Mouse (Mus musculus): ENCODE data around the gene Elfn2.

The Elfn2 gene

DNA sequence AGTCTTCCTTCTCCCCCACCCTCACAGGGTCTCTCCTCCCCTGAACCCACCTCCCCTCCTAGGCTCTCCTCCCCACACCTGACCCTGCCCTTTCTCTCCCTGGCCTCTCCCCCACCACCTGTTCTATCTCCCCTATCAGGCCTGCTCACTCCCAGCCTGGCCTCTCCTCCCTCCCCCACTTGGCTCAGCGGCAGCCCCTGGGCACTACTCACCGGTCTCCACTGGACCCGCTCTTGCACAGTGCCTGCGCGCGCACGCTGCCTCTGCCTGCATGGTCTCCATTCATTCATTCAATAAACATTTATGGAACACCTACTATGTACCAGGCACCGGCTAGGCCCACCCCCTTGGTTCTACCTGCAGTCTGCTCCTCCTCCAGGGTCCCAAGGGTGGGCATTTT lies 37.3 kb downstream of the Elfn2 start:
- DNase-seq (ENCODE audit: low read depth) = no peak

GRCm38 (mm10) chr15:78680291-78680690 lies 38.3 kb downstream of the Elfn2 start:
- DNase-seq (ENCODE audit: low read depth) = no peak

DNA sequence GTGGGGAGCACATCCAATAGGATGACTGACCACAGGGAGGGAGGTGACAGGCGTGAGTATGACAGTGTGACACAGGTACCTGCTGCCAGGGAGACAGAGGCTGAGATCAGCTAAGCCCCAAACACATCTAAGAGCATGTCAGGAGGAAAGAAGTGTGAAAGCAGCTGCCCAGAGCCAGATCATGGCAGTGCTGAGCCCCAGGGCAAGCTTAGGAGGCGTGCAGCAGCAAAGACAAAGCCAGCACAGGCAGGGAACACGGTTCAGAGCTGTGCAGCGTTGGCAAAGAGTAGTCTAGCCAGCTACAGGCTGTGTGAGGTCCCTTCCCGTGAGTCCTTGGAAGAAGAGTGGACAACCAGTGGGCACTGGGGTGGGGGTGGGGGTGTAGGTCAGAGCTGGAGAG lies 40.9 kb downstream of the Elfn2 start:
- no peak for DNase-seq (ENCODE audit: low read depth)

DNA sequence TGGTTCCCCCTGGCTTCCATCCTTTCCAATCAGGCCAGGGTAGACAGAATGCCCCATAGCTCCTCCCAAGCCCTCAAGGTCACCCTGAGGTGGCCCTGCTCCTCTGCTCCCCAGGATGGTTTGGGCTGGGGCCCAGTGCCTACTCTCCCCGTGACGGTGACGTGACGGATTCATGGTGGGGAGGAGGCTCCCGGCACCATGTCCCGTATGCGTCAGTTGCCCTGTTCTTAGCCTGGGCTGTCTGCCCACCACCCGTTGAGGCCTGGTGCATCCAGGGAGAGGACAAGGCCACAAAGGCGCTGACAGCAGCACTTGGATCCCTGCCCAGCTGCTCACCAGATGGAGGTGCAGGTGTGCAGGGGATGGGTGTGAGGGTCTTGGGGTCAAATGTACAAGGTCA lies 41.6 kb downstream of the Elfn2 start:
- DNase-seq (ENCODE audit: low read depth) = no peak

GRCm38 (mm10) chr15:78674912-78675412 lies 43.6 kb downstream of the Elfn2 start:
- no peak for DNase-seq (ENCODE audit: low read depth)

GRCm38 (mm10) chr15:78673436-78673835 lies 45.1 kb downstream of the Elfn2 start:
- no peak for DNase-seq (ENCODE audit: low read depth)

- no peak for DNase-seq (ENCODE audit: low read depth)
These were observed 48.2 kb downstream of the Elfn2 start for GRCm38 (mm10) chr15:78670341-78670740.

DNA sequence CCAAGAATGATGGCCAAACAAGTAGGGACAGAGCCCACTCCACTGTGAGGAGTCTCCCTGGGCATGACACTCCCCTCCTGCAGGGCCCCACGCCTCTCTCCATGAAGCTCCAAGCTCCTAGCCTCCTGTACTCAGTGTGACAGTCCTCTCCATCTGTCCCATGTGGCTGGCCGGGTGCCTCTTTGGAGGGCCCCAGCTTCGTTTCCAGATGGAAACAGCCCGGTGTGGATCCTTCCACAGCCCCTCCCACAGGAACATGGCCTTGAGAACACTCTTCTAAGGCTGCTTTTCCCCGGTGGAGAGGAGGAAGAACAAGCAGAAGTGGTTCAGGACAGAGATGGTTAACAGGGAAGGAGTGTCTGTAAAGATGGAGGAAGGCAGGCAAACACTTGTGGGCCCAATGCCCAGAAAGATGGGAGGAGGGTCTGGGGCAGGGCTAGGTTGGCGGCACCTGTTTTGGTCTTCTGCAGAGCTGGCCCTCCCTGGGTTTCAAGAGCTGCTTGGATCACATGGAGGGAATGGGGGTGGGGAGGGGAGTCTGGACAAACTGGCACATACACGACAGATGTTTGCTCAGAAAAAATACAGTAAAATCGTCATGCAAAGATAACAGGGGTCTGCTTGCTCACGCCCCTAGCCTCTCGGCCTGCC lies 49.2 kb downstream of the Elfn2 start:
- no peak for DNase-seq (ENCODE audit: low read depth)

GRCm38 (mm10) chr15:78664268-78664667 lies 54.3 kb downstream of the Elfn2 start:
- no peak for DNase-seq (ENCODE audit: low read depth)

DNA sequence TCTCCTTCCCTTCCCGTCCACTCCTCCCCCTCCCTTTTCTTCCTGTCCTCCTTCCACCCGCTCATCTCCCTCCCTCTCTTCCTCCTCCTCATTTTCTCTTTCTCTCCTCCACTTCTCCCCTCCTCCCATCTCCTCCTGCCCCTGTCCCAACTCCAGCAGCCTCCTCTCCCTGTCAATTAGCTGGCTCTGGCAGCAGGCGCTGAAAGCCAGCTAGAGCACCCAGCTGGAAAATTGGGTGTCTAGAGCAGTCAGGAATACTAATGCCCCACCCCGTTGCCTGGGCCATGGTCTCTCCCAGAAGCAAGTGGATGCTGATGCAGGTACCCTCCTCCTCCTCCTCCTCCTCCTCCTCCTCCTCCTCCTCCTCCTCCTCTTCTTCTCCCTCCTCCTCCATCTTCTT lies 67.4 kb downstream of the Elfn2 start:
- DNase-seq (ENCODE audit: low read depth) = no peak

GRCm38 (mm10) chr15:78647746-78648145 lies 70.8 kb downstream of the Elfn2 start:
- no peak for DNase-seq (ENCODE audit: low read depth)

DNA sequence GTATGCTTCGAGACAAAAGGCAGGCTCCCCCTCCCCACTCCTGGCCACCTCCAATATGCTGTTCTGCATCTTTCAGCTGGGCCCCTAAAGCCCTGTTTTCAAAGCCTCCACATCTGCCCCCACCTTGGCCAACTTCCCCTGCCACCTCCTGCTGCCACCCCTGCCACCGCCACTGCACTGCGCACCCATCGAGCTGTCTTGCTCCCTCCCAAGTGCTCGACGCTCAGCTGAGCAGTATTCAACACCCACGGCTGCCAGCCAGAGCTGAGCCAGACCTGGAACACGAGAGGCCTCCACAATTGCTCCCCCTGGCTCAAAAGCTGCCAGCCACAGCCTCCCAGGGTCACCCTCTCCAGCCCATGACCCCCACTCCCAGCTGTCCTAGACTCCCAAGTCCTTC lies 74.0 kb downstream of the Elfn2 start:
- no peak for DNase-seq (ENCODE audit: low read depth)

- no peak for DNase-seq (ENCODE audit: low read depth)
These were observed 74.9 kb downstream of the Elfn2 start for GRCm38 (mm10) chr15:78643633-78644032.

- no peak for DNase-seq (ENCODE audit: low read depth)
These were observed 83.3 kb downstream of the Elfn2 start for GRCm38 (mm10) chr15:78635231-78635630.

GRCm38 (mm10) chr15:78634095-78634737 lies 84.4 kb downstream of the Elfn2 start:
- DNase-seq (ENCODE audit: low read depth) = peak; percentile 3

- no peak for DNase-seq (ENCODE audit: low read depth)
These were observed 85.2 kb downstream of the Elfn2 start for GRCm38 (mm10) chr15:78633413-78633812.

DNA sequence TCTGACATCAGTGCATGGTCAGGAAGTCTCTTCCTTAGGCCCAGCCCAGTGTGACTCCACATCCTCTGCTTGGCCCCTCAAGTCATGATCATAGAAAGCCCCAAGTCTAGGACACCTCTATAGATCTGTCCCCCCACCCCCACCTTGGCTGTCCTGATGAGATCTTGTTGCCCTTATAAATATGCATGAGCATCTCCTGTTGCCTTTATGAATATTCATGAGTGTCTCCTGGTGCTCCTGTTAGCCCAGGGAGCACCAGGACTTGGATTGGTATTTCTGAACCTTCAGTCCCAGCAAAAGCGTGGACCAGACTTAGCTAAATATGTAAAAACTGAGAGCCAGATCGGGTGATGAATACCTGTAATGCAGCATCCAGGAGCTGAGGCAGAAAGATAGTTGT lies 86.2 kb downstream of the Elfn2 start:
- no peak for DNase-seq (ENCODE audit: low read depth)

DNA sequence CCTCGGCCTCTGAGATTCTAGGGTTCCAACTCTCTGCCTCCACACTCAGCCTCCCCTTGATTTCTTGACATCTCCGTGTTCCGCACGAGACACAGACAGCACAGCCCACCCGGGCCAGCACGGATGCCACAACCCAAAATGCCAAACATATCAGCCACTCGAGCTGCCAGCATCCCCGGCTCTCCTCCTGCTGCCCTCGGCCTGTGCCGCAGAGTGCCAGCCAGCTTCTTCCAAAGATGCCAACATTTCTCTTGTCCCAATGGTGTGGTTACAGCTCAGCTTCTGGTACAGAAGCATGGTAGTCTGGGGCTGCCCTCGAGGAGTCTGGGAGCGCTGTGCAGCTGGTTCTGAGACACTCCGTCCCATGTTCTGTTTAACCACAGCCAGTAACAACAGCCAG lies 92.3 kb downstream of the Elfn2 start:
- DNase-seq (ENCODE audit: low read depth) = no peak

- no peak for DNase-seq (ENCODE audit: low read depth)
These were observed 93.6 kb downstream of the Elfn2 start for GRCm38 (mm10) chr15:78624961-78625360.

DNA sequence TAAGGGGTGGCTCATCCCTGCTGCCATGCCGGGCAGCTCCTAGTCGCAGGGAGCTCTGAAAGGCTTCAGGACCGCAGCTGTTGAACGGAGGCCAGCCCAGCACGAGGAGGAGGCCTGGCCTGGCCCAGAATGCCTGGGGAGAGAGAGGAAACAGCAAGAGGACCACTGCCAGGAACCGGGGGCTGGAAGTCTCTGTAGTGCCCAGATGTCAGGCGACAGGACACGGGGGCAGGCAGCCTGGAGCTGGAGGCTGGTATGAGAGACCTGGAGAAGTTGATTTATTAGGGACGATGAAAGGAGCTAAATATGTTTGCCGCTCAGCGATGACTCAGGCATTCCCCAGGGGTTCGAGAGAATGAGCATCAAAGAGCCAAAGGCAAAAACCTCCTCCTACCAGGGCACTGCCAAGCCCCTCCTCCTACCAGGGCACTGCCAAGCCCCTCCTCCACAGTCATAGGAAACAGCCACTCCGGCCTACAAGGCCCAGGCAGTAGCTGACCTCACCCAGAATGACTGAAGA lies 94.1 kb downstream of the Elfn2 start:
- no peak for DNase-seq (ENCODE audit: low read depth)

GRCm38 (mm10) chr15:78623426-78623825 lies 95.1 kb downstream of the Elfn2 start:
- DNase-seq (ENCODE audit: low read depth) = peak; percentile 4

Measured in c-Kit-positive CD71-positive TER-119-negative erythroid progenitor cells, embryonic 14.5 days (primary cell).